Mouse (Mus musculus): ENCODE measurements around the gene Ddx10.
"Not testable (repeated sequence)": the region's sequence is repeated elsewhere in the genome, so short reads cannot be mapped to it uniquely, and the experiment has no call there.

Gene Ddx10

DNA sequence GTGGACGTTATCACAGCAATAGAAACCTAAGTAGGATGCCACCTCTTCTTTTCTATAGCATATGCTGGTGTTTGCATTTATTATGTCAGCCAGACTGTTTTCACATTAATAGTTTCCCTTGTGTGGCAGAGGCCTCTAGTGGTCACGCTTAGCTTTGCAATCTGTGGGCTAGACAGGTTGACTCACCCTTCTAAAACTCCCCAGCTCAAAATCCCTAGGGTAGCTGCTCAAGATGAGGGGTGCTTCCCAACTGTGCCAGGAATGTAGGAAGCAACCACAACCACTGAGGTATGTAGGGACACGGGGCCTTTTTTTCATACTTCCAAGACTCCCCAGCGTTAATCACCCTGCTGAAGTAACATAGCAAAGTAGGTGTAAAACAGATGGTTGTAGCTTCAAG lies 103.6 kb downstream of the Ddx10 start:
- DNase-seq (ENCODE audit: low read depth) = peak; percentile 60

- no peak for DNase-seq (ENCODE audit: low read depth)
These were observed 104.3 kb downstream of the Ddx10 start for GRCm38 (mm10) chr9:53143508-53143907.

DNA sequence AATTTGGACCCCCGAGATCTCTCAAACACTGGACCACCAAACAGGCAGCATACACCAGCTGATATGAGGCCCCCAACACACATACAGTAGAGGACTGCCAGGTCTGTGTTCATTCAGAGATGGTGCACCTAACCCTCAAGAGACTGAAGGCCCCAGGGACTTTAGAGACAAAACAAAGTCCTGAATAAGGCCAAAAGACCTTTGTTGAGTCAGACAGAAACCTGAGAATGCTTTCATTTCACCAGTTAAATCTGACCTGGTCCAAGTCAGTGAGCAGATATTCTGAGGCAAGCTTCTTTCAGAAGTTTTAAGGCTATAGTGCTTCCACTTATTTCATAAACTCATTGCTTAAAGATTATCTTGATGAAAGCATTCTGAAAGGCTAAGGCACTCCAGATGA lies 105.4 kb downstream of the Ddx10 start:
- not testable (repeated sequence) for DNase-seq (ENCODE audit: low read depth)

DNA sequence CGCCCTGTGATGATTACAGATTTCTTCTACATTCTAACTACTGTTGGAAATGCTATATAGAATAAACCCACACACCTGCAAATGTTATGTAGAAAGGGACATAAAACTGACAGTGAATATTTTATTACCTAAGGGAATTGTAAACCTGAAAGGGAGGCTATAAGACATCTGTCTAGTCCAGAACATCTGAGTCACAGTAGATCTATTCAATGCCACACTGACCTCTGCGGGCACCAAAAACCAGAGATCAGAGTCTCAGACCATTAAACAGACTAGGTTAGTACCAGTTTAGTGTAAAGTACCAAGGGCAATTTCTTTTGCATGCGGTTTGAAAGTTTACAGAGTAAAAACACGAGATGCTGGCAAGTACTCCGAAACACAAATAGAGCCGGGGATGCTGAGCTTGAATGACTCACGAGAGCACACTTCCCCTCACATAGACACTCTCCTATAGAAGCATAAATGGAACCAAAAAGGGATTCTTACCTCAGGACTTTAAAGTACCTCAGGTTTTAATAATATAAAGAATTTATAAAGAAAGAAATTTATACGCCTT lies 107.2 kb downstream of the Ddx10 start:
- no peak for DNase-seq (ENCODE audit: low read depth)

DNA sequence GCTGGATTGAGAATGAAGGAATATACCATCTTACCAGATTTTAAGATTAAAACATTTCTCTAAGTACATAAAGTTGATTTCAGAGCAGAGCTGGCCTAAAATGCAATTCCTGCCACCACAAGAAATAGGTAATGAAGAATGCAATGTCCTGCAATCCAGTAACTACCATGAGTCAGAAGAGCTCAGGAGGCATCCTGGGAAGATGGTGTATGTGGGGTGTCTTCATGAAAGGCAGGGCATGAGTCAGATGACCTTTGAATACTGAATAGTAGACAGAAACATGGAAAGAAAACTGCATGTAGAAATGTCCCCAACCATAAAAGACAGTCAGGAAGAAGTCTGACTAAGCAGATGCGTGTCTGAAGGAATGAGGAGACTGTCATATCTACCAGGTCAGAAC lies 115.0 kb downstream of the Ddx10 start:
- DNase-seq (ENCODE audit: low read depth) = no peak

DNA sequence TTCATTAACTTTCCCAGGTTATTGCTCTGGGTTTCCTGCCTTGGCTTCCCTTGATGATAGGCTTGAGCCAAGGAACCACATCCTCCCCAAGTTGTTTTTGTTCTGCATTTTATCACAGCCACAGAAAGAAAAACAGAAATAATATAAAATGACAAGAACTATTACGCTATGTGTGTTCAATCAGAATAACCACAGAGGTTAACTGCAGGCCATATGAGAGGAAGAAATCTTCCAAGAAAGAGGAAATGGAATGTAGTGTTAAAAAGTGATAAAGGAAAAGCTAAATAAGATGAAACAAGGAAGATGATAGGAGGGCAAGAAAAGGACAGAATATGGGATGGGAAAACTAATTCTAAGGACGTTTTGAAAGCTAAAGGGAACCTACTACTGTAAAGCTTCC lies 117.4 kb downstream of the Ddx10 start:
- no peak for DNase-seq (ENCODE audit: low read depth)

- DNase-seq (ENCODE audit: low read depth) = no peak
These were observed 146.8 kb downstream of the Ddx10 start for GRCm38 (mm10) chr9:53101103-53101502.

GRCm38 (mm10) chr9:53095319-53096165 lies 152.3 kb downstream of the Ddx10 start:
- no peak for DNase-seq (ENCODE audit: low read depth)

GRCm38 (mm10) chr9:53094536-53094935 lies 153.3 kb downstream of the Ddx10 start:
- DNase-seq (ENCODE audit: low read depth) = no peak

DNA sequence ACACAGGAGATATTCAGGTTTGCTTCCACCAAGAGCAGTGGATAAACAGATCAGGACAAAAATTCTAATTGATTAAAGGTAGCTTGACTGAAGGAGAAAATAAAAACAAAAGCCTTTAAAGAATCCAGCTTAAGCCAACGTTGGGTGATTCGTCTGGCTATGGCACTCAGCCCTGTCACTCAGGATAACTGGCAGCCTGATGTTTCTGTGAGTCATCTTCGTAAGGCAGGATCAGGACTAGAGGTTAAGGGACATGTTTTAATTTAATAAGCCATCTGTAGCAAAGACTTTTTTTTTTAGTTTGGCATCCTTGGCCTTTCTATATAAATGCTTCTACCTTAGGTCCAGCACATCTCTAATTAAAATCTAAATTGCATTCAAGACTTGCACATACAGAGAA lies 170.2 kb downstream of the Ddx10 start:
- no peak for DNase-seq (ENCODE audit: low read depth)

DNA sequence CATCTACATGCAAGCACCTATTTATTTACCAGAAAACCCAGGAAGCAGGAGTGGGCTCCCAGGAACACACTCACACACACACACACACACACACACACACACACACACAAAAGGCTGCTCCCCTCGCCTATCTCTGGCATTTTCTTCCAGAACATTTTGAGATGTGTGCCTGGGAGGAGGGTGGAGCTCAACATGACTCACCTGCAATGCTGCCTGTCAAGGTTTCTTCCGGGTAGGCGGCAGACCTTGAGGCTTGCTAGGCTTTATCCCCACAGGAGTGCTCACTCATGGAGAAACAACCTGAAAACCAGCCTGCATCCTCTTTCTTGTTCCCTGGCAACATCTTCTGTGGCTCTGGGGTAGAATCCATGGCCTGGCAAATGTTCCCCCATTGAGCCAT lies 171.9 kb downstream of the Ddx10 start:
- no peak for DNase-seq (ENCODE audit: low read depth)

DNA sequence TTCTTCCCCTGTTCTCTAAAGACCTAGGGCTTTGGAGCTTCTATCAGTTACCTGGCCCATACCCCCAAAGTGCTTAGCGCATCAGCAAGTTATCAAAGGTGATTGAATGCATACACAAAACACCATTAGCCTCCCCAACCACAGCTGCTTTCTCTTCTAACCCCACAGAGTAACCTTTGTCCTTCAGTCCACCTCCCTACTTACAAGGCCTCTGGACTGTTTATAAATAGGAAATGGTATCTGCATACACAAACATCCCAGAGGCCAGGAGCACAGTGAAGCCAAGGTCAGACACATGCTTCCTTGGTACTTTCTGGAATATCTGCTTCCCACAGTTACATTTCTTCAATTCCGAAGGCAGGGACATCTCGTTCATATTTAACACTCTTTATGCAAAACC lies 173.4 kb downstream of the Ddx10 start:
- DNase-seq (ENCODE audit: low read depth) = no peak

GRCm38 (mm10) chr9:53073576-53074112 lies 174.2 kb downstream of the Ddx10 start:
- DNase-seq (ENCODE audit: low read depth) = no peak

DNA sequence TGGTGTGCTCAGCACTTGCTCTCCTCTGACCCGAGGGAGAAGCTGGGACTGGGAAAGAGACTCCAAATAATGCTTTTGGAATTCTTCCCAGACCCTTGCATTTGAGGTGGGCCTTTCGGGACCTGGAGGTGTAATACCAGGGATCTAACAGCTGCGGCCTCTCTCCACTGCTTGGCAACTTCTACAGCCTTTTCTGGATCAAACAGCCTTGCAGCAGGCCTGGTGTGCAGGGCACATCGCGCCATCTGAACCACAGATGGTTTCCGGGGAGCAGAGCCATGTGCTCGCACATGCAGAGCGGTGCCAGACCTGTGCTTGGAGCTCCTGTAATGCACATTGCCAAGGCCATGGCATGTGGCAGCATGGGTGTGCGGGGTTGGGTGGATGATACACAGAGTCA lies 175.8 kb downstream of the Ddx10 start:
- no peak for DNase-seq (ENCODE audit: low read depth)

DNA sequence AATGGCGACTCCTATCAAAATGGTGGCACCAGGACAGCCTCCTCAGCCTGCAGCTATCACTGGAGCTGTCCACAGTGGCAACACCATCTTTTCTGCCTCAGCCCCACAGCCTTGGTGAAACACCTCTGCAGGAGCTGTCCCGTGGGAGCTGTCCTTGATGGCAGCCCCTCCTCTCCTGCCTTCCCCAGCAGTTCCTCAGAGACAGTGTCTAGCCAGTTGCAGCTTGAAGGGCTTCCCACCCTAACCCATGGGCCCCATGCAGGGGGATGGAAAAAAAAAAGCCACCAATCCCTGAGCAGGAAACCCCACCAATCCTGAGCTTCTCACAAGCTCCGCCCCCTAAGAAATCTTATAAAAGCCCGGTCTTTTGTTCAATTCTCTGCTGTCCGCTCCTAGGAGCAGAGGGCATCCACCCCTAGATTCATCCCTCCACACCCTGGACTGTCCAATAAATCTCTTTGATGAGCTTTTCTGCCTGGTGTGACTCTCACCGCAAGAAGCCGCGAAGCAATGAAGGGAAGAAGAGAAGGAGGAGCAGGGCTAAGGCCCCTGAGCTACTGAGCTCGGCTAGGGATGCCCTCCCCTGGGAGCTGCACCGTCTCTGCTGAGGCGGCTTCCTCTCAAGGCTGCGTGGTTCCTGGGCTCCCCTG lies 176.9 kb downstream of the Ddx10 start:
- no peak for DNase-seq (ENCODE audit: low read depth)

- no peak for DNase-seq (ENCODE audit: low read depth)
These were observed 179.7 kb downstream of the Ddx10 start for GRCm38 (mm10) chr9:53068166-53068565.

DNA sequence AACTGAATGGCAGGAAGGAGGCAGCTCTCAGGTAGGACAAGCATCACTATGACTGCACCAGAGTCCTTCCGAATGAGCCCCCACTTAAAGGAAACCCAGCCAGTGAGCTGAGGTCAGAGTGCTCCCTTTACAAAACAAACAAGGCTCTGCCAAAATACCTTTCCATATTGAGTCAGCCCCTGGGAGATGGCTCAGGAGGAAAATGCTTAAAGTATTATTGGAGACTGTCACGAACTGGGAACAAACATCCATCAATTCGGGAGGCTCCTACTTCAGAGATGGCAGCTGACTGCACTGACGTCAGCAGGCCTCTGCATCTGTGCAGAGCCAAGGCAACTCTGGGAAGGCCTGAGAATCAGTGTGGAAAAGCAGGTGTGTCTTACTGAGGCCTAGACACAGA lies 181.4 kb downstream of the Ddx10 start:
- DNase-seq (ENCODE audit: low read depth) = no peak

- DNase-seq (ENCODE audit: low read depth) = no peak
These were observed 182.8 kb downstream of the Ddx10 start for GRCm38 (mm10) chr9:53065028-53065427.

GRCm38 (mm10) chr9:53064531-53064930 lies 183.3 kb downstream of the Ddx10 start:
- no peak for DNase-seq (ENCODE audit: low read depth)

GRCm38 (mm10) chr9:53055306-53055705 lies 192.5 kb downstream of the Ddx10 start:
- no peak for DNase-seq (ENCODE audit: low read depth)

Data from induced T-regulatory cell, adult 2 months (primary cell).